Mouse (Mus musculus) embryonic facial prominence, embryonic 12.5 days (tissue): ENCODE data around the gene Rhox4d. TPM values are rescaled to one million over a fixed set of nuclear protein-coding genes. Genes with fewer than 3 reads are reported as not detected.
"Not testable (repeated sequence)": the region's sequence is repeated elsewhere in the genome, so short reads cannot be mapped to it uniquely, and the experiment has no call there.

Experiments
- ATAC-seq: fragments of 200-750 bp; cut with Nextera tagmentation; 2 replicates; pipeline ENCODE4 v1.8.0; 2017; ENCODE audit not compliant: insufficient number of reproducible peaks, insufficient read depth, low FRiP score, low TSS enrichment
- H3K27ac ChIP-seq: fragments of 300-500 bp; sonication (generic); 2 replicates; pipeline ENCODE4 v1.5.1; 2016; ENCODE audit warnings: mild to moderate bottlenecking
- H3K27me3 ChIP-seq: fragments of 300-500 bp; sonication (generic); 2 replicates; pipeline ENCODE4 v1.6.1; 2016; ENCODE audit warnings: mild to moderate bottlenecking, moderate library complexity
- H3K36me3 ChIP-seq: fragments of 300-500 bp; sonication (generic); 2 replicates; pipeline ENCODE4 v1.6.1; 2016; ENCODE audit warnings: mild to moderate bottlenecking
- H3K4me1 ChIP-seq: fragments of 300-500 bp; sonication (generic); 2 replicates; pipeline ENCODE4 v1.6.1; 2016
- H3K4me2 ChIP-seq: fragments of 300-500 bp; sonication (generic); replicated peaks from 2 replicates; pipeline ENCODE4 v1.6.1; 2016; ENCODE audit warnings: mild to moderate bottlenecking, moderate library complexity
- H3K4me3 ChIP-seq: fragments of 300-500 bp; sonication (generic); 2 replicates; pipeline ENCODE4 v1.5.1; 2016; ENCODE audit warnings: mild to moderate bottlenecking
- H3K9ac ChIP-seq: fragments of 300-500 bp; sonication (generic); 2 replicates; pipeline ENCODE4 v1.6.1; 2016; ENCODE audit warnings: mild to moderate bottlenecking, moderate library complexity
- H3K9me3 ChIP-seq: fragments of 300-500 bp; sonication (generic); 2 replicates; pipeline ENCODE4 v1.6.1; 2016; ENCODE audit warnings: mild to moderate bottlenecking, moderate library complexity
- WGBS: fragments of 180-500 bp; shearing (Covaris S2); methylation state at CpG from one replicate; pipeline ENCODE4 v1.1.7; 2016; 5-methylcytosine and 5-hydroxymethylcytosine counted together
- polyA plus RNA-seq: library from polyadenylated mRNA; unstranded; fragments of >200 nt; fragmentation: Nextera tagmentation; extraction: Ambion mirVana; gene quantifications from 2 replicates; pipeline ENCODE4 v1.2.1, GENCODE M21; 2016

The Rhox4d gene
- not detected in 2 replicates for polyA plus RNA-seq

DNA sequence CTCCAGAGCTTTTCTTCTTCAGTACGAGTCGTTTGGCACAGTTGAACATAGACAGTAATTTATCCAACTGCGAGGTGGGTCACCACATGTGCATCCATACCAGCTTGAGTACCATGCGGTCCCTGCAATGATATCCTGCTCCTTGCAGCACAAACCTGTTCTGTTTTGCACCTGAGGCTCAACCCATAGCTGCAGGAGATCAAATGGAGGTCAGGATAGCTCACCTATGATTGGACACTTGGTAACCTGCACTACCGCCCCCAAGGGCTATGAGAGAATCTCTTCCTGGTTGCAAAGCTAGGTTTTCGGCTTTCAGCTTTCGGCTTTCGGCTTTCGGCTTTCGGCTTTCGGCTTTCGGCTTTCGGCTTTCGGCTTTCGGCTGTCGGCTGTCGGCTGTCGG, at the start of gene Rhox4d:
Gene Rhox4d, plus strand, starts transcription at position 301 of the 400 bp plus-strand sequence.
- WGBS = 93% methylated on average over 17 of the region's 18 CpGs
- not testable (repeated sequence) for H3K9ac ChIP-seq, H3K27ac ChIP-seq, H3K4me3 ChIP-seq, H3K36me3 ChIP-seq, H3K27me3 ChIP-seq, ATAC-seq, H3K4me1 ChIP-seq, H3K4me2 ChIP-seq, H3K9me3 ChIP-seq

DNA sequence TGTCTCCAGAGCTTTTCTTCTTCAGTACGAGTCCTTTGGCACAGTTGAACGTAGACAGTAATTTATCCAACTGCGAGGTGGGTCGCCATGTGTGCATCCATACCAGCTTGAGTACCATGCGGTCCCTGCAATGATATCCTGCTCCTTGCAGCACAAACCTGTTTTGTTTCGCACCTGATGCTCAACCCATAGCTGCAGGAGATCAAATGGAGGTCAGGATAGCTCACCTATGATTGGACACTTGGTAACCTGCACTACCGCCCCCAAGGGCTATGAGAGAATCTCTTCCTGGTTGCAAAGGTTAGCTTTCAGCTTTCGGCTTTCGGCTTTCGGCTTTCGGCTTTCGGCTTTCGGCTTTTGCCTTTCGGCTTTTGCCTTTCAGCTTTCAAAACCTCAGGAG, 34.1 kb upstream of the Rhox4d start, which contains the start of gene Rhox4c:
Gene Rhox4c, plus strand, starts transcription at position 301 of the 400 bp plus-strand sequence.
- H3K27me3 ChIP-seq, ATAC-seq, H3K9me3 ChIP-seq, H3K4me1 ChIP-seq, H3K4me2 ChIP-seq, H3K4me3 ChIP-seq, H3K36me3 ChIP-seq, H3K27ac ChIP-seq, H3K9ac ChIP-seq: not testable (repeated sequence)
- WGBS = 91% methylated on average over 14 of the region's 14 CpGs

DNA sequence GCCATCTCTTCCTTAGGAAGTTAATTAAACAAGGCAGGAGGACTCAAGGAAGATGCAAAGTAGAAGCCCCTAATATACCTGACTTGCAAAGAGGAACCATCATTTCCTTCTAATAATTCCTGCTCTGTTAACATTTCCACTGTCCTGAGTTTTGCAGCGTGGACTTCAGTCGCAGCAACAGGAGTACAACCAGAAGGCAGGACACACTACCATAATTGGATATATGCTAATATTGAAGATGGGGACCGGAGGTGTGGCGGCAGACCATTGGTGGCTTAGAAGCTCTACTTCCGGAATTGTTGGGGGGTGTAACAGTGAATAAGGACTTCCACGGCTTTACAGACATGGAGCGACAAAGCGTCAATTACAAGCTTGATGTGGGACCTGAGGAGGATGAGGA, 16.0 kb downstream of the Rhox4d start, which contains the start of gene Rhox2e:
Gene Rhox2e, plus strand, starts transcription at position 301 of the 400 bp plus-strand sequence.
- H3K9ac ChIP-seq, H3K9me3 ChIP-seq, H3K4me3 ChIP-seq, H3K4me1 ChIP-seq, H3K36me3 ChIP-seq, ATAC-seq, H3K27me3 ChIP-seq, H3K4me2 ChIP-seq, H3K27ac ChIP-seq: not testable (repeated sequence)
- 97% methylated on average over 2 of the region's 8 CpGs for WGBS

DNA sequence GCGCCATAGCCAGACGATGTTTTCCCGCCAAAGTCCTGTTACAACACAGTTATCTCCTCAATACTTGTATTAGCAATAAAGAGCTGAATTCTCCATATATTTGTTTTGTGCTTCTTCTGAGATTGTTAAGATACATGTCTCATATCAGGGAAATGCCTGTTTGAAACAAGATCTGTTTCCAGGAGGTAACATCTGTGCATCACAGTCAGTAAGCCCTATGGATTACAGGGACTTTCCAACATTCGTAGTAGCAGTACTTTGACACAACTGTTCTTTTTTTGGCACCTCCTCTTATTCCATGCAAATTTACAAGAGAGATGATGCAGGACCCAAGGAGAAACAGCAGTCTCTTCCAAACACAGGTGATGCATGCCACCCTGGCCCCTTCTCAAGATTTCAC, 27.6 kb downstream of the Rhox4d start, which contains the start of gene Rhox3e:
Gene Rhox3e, plus strand, starts transcription at position 301 of the 400 bp plus-strand sequence.
- H3K9ac ChIP-seq, H3K9me3 ChIP-seq, H3K4me2 ChIP-seq, H3K27ac ChIP-seq, ATAC-seq, H3K36me3 ChIP-seq, H3K4me1 ChIP-seq, H3K27me3 ChIP-seq, H3K4me3 ChIP-seq: not testable (repeated sequence)
- WGBS = 86% methylated on average over 1 of the region's 4 CpGs

DNA sequence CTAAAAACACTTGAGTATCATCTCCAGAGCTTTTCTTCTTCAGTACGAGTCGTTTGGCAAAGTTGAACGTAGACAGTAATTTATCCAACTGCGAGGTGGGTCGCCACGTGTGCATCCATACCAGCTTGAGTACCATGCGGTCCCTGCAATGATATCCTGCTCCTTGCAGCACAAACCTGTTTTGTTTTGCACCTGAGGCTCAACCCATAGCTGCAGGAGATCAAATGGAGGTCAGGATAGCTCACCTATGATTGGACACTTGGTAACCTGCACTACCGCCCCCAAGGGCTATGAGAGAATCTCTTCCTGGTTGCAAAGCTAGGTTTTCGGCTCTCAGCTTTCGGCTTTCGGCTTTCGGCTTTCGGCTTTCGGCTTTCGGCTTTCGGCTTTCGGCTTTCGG, 43.0 kb downstream of the Rhox4d start, which contains the start of gene Rhox4e:
Gene Rhox4e, plus strand, starts transcription at position 301 of the 400 bp plus-strand sequence.
- H3K4me1 ChIP-seq, H3K4me3 ChIP-seq, ATAC-seq, H3K4me2 ChIP-seq, H3K9ac ChIP-seq, H3K27me3 ChIP-seq, H3K36me3 ChIP-seq, H3K27ac ChIP-seq, H3K9me3 ChIP-seq: not testable (repeated sequence)
- WGBS = 95% methylated on average over 10 of the region's 18 CpGs

Other genes starting within 250 kb of the Rhox4d start
- not detected in 2 replicates for gene Rhox4a, start 249.0 kb upstream of the Rhox4d start, polyA plus RNA-seq
- gene Rhox3a2, start 134.3 kb upstream of the Rhox4d start, polyA plus RNA-seq = not detected in 2 replicates
- 1.5 and 2.3 TPM in 2 replicates for gene Rhox4a2, start 123.5 kb upstream of the Rhox4d start, polyA plus RNA-seq
- not detected in 2 replicates for gene Rhox2b, start 102.3 kb upstream of the Rhox4d start, polyA plus RNA-seq
- gene Rhox4b, start 81.9 kb upstream of the Rhox4d start, polyA plus RNA-seq = 0.34 and 1.0 TPM in 2 replicates
- gene Rhox2c, start 60.7 kb upstream of the Rhox4d start, polyA plus RNA-seq = 0.88 and 1.0 TPM in 2 replicates
- not detected in 2 replicates for gene Rhox3c, start 55.8 kb upstream of the Rhox4d start, polyA plus RNA-seq
- gene Rhox4c, start 34.0 kb upstream of the Rhox4d start, polyA plus RNA-seq = not detected in 2 replicates
- not detected in 2 replicates for gene Rhox2d, start 20.9 kb upstream of the Rhox4d start, polyA plus RNA-seq
- not detected in 2 replicates for gene Rhox2e, start 16.1 kb downstream of the Rhox4d start, polyA plus RNA-seq
- gene Rhox3e, start 27.7 kb downstream of the Rhox4d start, polyA plus RNA-seq = not detected in 2 replicates
- gene Rhox4e, start 43.1 kb downstream of the Rhox4d start, polyA plus RNA-seq = not detected in 2 replicates
- 0.55 TPM in 1 of 2 replicates, not detected in the other for gene Rhox2f, start 57.0 kb downstream of the Rhox4d start, polyA plus RNA-seq
- gene Rhox3f, start 66.6 kb downstream of the Rhox4d start, polyA plus RNA-seq = not detected in 2 replicates
- not detected in 2 replicates for gene Rhox4f, start 93.3 kb downstream of the Rhox4d start, polyA plus RNA-seq
- not detected in 2 replicates for gene Rhox3g, start 114.3 kb downstream of the Rhox4d start, polyA plus RNA-seq
- not detected in 2 replicates for gene Rhox2g, start 129.1 kb downstream of the Rhox4d start, polyA plus RNA-seq
- not detected in 2 replicates for gene Rhox4g, start 137.0 kb downstream of the Rhox4d start, polyA plus RNA-seq
- gene Rhox3h, start 154.4 kb downstream of the Rhox4d start, polyA plus RNA-seq = not detected in 2 replicates
- not detected in 2 replicates for gene Rhox2h, start 158.9 kb downstream of the Rhox4d start, polyA plus RNA-seq